Mouse (Mus musculus): ENCODE measurements around the gene Arvcf. TPM values are rescaled to one million over a fixed set of nuclear protein-coding genes. Genes with fewer than 3 reads are reported as not detected.

Gene Arvcf
- total RNA-seq, 1 experiment: 48.0 TPM

DNA sequence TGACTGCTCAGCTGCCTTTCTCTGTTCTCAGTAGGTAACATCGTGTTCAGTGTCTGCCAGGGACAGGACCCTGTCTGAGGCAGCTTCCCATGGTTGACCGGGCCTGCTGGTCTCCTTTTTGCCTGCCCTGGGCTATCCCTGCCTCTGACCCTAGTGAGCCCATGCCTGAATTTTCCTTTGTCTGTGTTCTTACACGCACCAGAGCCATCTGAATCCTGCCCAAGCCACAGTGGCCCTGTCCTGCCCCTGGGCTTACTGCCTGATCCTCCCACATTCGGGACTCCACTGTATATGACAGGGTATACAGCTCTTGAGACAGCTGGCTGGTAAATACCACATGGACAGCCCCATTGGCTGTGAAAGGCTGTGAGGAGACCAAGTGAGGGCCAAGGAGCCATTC lies 61.8 kb downstream of the Arvcf start:
- Histone ChIP-seq H3K9me3 (ENCODE audit: control insufficient read depth, insufficient read depth, low read depth, low read length) (no peaks in the 10 kb centered on the region), H3K4me3 (ENCODE audit: insufficient read depth in 1 of 2, low read depth in 1 of 2, low read length in 2 of 2, poor library complexity in 1 of 2, severe bottlenecking in 1 of 2) (no peak overlapping the region), H3K4me1 (ENCODE audit: control insufficient read depth in 2 of 2, insufficient read depth in 2 of 2, low read length in 2 of 2, poor library complexity in 1 of 2) (peaks cover 0 to 4% of the 10 kb centered on the region in 2 experiments; a peak in 1 of 4 replicates), H3K9ac (ENCODE audit: insufficient read depth, low read depth, low read length, poor library complexity, severe bottlenecking) (no peak overlapping the region), H3K36me3 (ENCODE audit: control insufficient read depth, insufficient read depth, low read length, poor library complexity, severe bottlenecking) (peaks cover 8% of the 10 kb centered on the region), H3K27ac (ENCODE audit: insufficient read depth, low read depth, low read length, poor library complexity, severe bottlenecking) (no peak overlapping the region)
- DNase-seq (ENCODE audit: low read depth, low spot score): no peak
- TF ChIP-seq CHD2 (IDR thresholded peaks at IDR 0.05; ENCODE audit: low read depth, low read length) (no peak), ZC3H11A (IDR thresholded peaks at IDR 0.05; ENCODE audit: borderline replicate concordance, low read depth, low read length) (no peak), ZNF384 (IDR thresholded peaks at IDR 0.05; ENCODE audit: low read depth, low read length) (no peak), HCFC1 (IDR thresholded peaks at IDR 0.05; ENCODE audit: borderline replicate concordance, insufficient read depth, low read length) (no peak), MAFK (IDR thresholded peaks at IDR 0.05; ENCODE audit: insufficient read depth, low read depth, low read length) (no peak)
- in situ Hi-C loops (cut with MboI; ENCODE audit: low sequenced_read_pairs in 2 of 2, unreplicated experiment in 2 of 2): no loop called here

DNA sequence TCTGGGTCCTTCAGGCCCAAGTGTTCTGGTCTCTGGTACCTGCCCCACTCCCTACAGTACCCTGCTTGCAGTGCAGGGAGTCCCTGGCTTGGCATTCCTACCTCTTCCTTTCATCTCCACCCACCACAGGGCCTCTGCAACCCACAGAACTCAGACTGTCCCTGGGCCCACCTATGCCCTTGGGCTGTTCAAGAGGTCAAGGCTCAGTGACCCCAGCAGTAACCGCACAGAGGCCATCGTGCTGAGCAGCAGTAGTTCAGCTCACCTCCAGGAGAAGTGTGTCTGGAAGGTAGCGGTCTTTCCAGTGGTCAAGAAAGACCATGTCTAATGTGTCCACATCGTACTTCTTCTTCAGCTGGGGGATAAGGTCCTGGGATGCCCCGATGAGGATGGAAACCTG lies 62.4 kb downstream of the Arvcf start:
- peaks cover 6% of the 10 kb centered on the region for H3K36me3 ChIP-seq (ENCODE audit: control insufficient read depth, insufficient read depth, low read length, poor library complexity, severe bottlenecking)
- H3K9ac ChIP-seq (ENCODE audit: insufficient read depth, low read depth, low read length, poor library complexity, severe bottlenecking): no peak overlapping the region
- TF ChIP-seq MAFK (IDR thresholded peaks at IDR 0.05; ENCODE audit: insufficient read depth, low read depth, low read length) (no peak), ZNF384 (IDR thresholded peaks at IDR 0.05; ENCODE audit: low read depth, low read length) (no peak), ZC3H11A (IDR thresholded peaks at IDR 0.05; ENCODE audit: borderline replicate concordance, low read depth, low read length) (no peak), HCFC1 (IDR thresholded peaks at IDR 0.05; ENCODE audit: borderline replicate concordance, insufficient read depth, low read length) (no peak), CHD2 (IDR thresholded peaks at IDR 0.05; ENCODE audit: low read depth, low read length) (no peak)
- H3K27ac ChIP-seq (ENCODE audit: insufficient read depth, low read depth, low read length, poor library complexity, severe bottlenecking): no peak overlapping the region
- DNase-seq (ENCODE audit: low read depth, low spot score): no peak
- no peak overlapping the region for H3K4me3 ChIP-seq (ENCODE audit: insufficient read depth in 1 of 2, low read depth in 1 of 2, low read length in 2 of 2, poor library complexity in 1 of 2, severe bottlenecking in 1 of 2)
- H3K4me1 ChIP-seq (ENCODE audit: control insufficient read depth in 2 of 2, insufficient read depth in 2 of 2, low read length in 2 of 2, poor library complexity in 1 of 2): peaks cover 0 to 4% of the 10 kb centered on the region in 2 experiments; a peak in 1 of 4 replicates
- H3K9me3 ChIP-seq (ENCODE audit: control insufficient read depth, insufficient read depth, low read depth, low read length): no peaks in the 10 kb centered on the region
- in situ Hi-C loops (cut with MboI; ENCODE audit: low sequenced_read_pairs in 2 of 2, unreplicated experiment in 2 of 2): no loop called here

DNA sequence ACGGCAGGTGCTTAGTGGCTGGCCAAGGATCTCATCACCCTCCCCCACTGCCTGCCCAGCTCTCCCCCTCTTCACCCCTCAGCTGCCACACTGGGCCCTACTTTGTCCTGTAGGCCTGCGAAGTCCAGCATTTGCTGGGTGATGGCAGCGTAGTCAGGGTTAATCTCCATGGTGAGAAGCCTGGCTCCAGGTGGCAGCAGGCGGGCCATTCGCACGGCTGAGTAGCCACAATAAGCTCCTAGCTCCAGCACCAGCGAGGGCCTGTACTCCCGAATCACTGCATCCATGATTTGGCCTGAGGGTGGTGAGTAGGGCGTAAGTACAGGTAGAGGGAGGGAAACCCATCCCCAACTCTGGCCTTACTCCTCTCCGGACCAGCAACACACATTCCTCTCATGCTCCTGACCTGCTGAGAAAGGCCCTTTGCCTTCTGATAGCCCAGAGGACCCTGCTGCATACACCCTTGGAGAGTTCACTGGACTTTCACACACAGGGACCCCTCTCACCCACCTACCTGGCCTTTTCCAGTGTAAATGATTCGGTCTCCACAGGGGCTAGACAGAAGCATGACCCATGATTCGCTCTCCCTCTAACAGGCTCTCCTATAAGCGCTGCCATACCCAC lies 63.2 kb downstream of the Arvcf start:
- no peak overlapping the region for H3K9ac ChIP-seq (ENCODE audit: insufficient read depth, low read depth, low read length, poor library complexity, severe bottlenecking)
- DNase-seq (ENCODE audit: low read depth, low spot score): no peak
- no peak overlapping the region for H3K4me3 ChIP-seq (ENCODE audit: insufficient read depth in 1 of 2, low read depth in 1 of 2, low read length in 2 of 2, poor library complexity in 1 of 2, severe bottlenecking in 1 of 2)
- H3K36me3 ChIP-seq (ENCODE audit: control insufficient read depth, insufficient read depth, low read length, poor library complexity, severe bottlenecking): peaks cover 6% of the 10 kb centered on the region
- H3K4me1 ChIP-seq (ENCODE audit: control insufficient read depth in 2 of 2, insufficient read depth in 2 of 2, low read length in 2 of 2, poor library complexity in 1 of 2): no peaks in the 10 kb centered on the region
- TF ChIP-seq ZC3H11A (IDR thresholded peaks at IDR 0.05; ENCODE audit: borderline replicate concordance, low read depth, low read length): no peak
- TF ChIP-seq CHD2 (IDR thresholded peaks at IDR 0.05; ENCODE audit: low read depth, low read length): no peak
- no peak for TF ChIP-seq ZNF384 (IDR thresholded peaks at IDR 0.05; ENCODE audit: low read depth, low read length)
- no peak for TF ChIP-seq MAFK (IDR thresholded peaks at IDR 0.05; ENCODE audit: insufficient read depth, low read depth, low read length)
- TF ChIP-seq HCFC1 (IDR thresholded peaks at IDR 0.05; ENCODE audit: borderline replicate concordance, insufficient read depth, low read length): no peak
- in situ Hi-C loops (cut with MboI; ENCODE audit: low sequenced_read_pairs in 2 of 2, unreplicated experiment in 2 of 2): no loop called here
- H3K9me3 ChIP-seq (ENCODE audit: control insufficient read depth, insufficient read depth, low read depth, low read length): no peaks in the 10 kb centered on the region
- no peak overlapping the region for H3K27ac ChIP-seq (ENCODE audit: insufficient read depth, low read depth, low read length, poor library complexity, severe bottlenecking)

DNA sequence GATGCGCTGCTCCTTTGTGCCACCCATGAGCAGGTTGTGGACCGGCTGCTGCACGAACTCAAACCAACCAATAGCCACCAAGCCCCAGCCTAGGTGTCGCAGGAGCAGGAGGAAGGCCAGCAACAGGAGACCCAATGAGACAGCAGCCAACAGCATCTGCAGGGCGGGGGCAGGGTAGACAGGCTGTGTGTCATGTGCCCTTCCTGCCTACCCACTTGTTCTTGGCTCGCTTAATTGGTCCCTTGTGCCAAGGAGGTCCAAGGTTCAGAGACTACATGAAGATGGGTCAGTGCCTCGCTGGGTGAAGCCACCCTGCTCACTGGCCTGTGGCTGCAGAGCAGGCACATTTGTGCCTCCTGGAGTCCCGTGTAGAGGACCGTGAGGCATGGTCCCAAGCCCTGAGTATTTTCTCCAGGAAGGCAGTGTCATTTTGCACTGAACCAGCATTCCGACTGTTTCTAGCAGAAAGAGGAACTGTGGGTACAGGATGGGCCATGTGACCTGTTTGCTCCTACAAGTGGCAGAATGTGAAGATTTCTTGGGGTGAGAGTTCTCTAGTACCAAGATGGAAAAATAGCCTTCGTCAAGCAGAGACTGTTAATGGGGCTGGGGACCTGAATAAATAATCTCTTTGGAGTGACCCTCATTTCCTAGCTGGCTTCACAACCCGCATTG lies 64.0 kb downstream of the Arvcf start:
- H3K27ac ChIP-seq (ENCODE audit: insufficient read depth, low read depth, low read length, poor library complexity, severe bottlenecking): no peak overlapping the region
- no peaks in the 10 kb centered on the region for H3K4me1 ChIP-seq (ENCODE audit: control insufficient read depth in 2 of 2, insufficient read depth in 2 of 2, low read length in 2 of 2, poor library complexity in 1 of 2)
- no peak for DNase-seq (ENCODE audit: low read depth, low spot score)
- no peak for TF ChIP-seq HCFC1 (IDR thresholded peaks at IDR 0.05; ENCODE audit: borderline replicate concordance, insufficient read depth, low read length)
- no peak for TF ChIP-seq ZNF384 (IDR thresholded peaks at IDR 0.05; ENCODE audit: low read depth, low read length)
- TF ChIP-seq CHD2 (IDR thresholded peaks at IDR 0.05; ENCODE audit: low read depth, low read length): no peak
- no peak for TF ChIP-seq MAFK (IDR thresholded peaks at IDR 0.05; ENCODE audit: insufficient read depth, low read depth, low read length)
- TF ChIP-seq ZC3H11A (IDR thresholded peaks at IDR 0.05; ENCODE audit: borderline replicate concordance, low read depth, low read length): no peak
- in situ Hi-C loops (cut with MboI; ENCODE audit: low sequenced_read_pairs in 2 of 2, unreplicated experiment in 2 of 2): no loop called here
- H3K9me3 ChIP-seq (ENCODE audit: control insufficient read depth, insufficient read depth, low read depth, low read length): no peaks in the 10 kb centered on the region
- no peak overlapping the region for H3K9ac ChIP-seq (ENCODE audit: insufficient read depth, low read depth, low read length, poor library complexity, severe bottlenecking)
- H3K4me3 ChIP-seq (ENCODE audit: insufficient read depth in 1 of 2, low read depth in 1 of 2, low read length in 2 of 2, poor library complexity in 1 of 2, severe bottlenecking in 1 of 2): no peak overlapping the region
- H3K36me3 ChIP-seq (ENCODE audit: control insufficient read depth, insufficient read depth, low read length, poor library complexity, severe bottlenecking): peaks cover 6% of the 10 kb centered on the region; the same call in 1 of the 2 replicates
